Comparison of ENCODE assay signal across 21 mouse cellular contexts in the genomic region with DNA sequence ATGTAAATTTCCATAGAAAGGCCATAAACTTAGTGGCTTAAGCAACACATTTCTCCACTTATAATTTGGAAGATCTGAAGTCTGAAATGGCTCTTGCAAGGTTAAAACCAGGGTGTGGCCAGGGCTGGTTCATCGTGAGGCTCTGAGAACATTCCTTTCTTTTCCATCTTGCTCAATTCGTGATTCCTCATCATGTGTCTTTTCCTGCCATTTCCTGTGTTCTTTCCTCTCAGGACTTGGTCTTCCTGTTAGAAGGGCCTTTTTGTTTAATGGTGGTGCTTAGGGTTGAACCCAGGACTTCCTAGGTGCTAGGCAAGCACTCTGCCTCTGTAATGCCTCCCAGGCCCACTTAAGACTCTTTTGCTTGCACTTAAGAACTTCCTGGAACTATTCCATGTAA.
DNase-seq lines count a peak whose midpoint lies in the region; ATAC-seq and TF ChIP-seq lines count a peak whose summit lies in the region.
"Had no signal": no experiment of that assay in that cellular context is flagged by ENCODE, and none has a peak within 500 bp of the region (broad histone marks: within the 10 kb centered on the region; RNA-seq: fewer than 3 reads in every experiment).

No protein-coding gene starts in this region.

- no peaks in the 10 kb centered on the region for H3K4me1 ChIP-seq in midbrain, embryonic 11.5 days (ENCODE audit: control insufficient read depth, insufficient read depth, low read length)
- H3K4me1 ChIP-seq in midbrain, embryonic 15.5 days, result peaks cover 12% of the 10 kb centered on the region; the same call in 1 of the 2 replicates
- peaks cover 6% of the 10 kb centered on the region for H3K4me1 ChIP-seq in stomach, postnatal 0 days (replicated peaks; ENCODE audit: control insufficient read depth, insufficient read depth)

- peak overlapping the region; percentile 74 for H3K27ac ChIP-seq in gastrocnemius, adult 2 months
- H3K27ac ChIP-seq in midbrain, embryonic 11.5 days (ENCODE audit: low read depth, low read length), result no peak overlapping the region
- H3K27ac ChIP-seq in midbrain, embryonic 15.5 days, result no peak overlapping the region
- H3K27ac ChIP-seq in stomach, postnatal 0 days (replicated peaks), result peak overlapping the region; percentile 69
- H3K27ac ChIP-seq: embryonic facial prominence, embryonic 10.5 days; embryonic facial prominence, embryonic 12.5 days; forebrain, embryonic 13.5 days; forebrain, embryonic 15.5 days had no signal

- TF ChIP-seq EP300 in stomach, postnatal 0 days (optimal IDR thresholded peaks at IDR 0.05), result no peak

- H3K9ac ChIP-seq in midbrain, embryonic 11.5 days (ENCODE audit: low read length), result no peak overlapping the region
- H3K9ac ChIP-seq in midbrain, embryonic 15.5 days, result no peak overlapping the region
- H3K9ac ChIP-seq in stomach, postnatal 0 days (ENCODE audit: low read length), result no peak overlapping the region
- H3K9ac ChIP-seq: embryonic facial prominence, embryonic 12.5 days; forebrain, embryonic 13.5 days; forebrain, embryonic 15.5 days; forebrain, postnatal 0 days had no signal

- intact Hi-C loops in gastrocnemius, adult 2 months (cut with DNase I), result no loop called here

- H3K27me3 ChIP-seq in midbrain, embryonic 11.5 days (ENCODE audit: control insufficient read depth, insufficient read depth, low read length), result no peaks in the 10 kb centered on the region
- no peaks in the 10 kb centered on the region for H3K27me3 ChIP-seq in midbrain, embryonic 15.5 days (replicated peaks)
- H3K27me3 ChIP-seq in stomach, postnatal 0 days (ENCODE audit: control insufficient read depth, insufficient read depth, low read length), result no peaks in the 10 kb centered on the region
- H3K27me3 ChIP-seq: embryonic facial prominence, embryonic 12.5 days; forebrain, embryonic 13.5 days; forebrain, embryonic 15.5 days; Patski had no signal

- TF ChIP-seq CTCF in gastrocnemius, adult 2 months (IDR thresholded peaks at IDR 0.05), result no peak
- no peak for TF ChIP-seq CTCF in stomach, postnatal 0 days (IDR thresholded peaks at IDR 0.05; ENCODE audit: low read depth)

- H3K9me3 ChIP-seq in midbrain, embryonic 11.5 days (ENCODE audit: control insufficient read depth, low read length), result no peaks in the 10 kb centered on the region
- no peaks in the 10 kb centered on the region for H3K9me3 ChIP-seq in midbrain, embryonic 15.5 days
- H3K9me3 ChIP-seq in stomach, postnatal 0 days (ENCODE audit: control insufficient read depth, low read length), result no peaks in the 10 kb centered on the region
- H3K9me3 ChIP-seq: embryonic facial prominence, embryonic 10.5 days; embryonic facial prominence, embryonic 12.5 days; forebrain, embryonic 13.5 days; forebrain, embryonic 15.5 days had no signal

- no peaks in the 10 kb centered on the region for H3K36me3 ChIP-seq in midbrain, embryonic 11.5 days (ENCODE audit: control insufficient read depth, insufficient read depth, low read length)
- H3K36me3 ChIP-seq in midbrain, embryonic 15.5 days (replicated peaks), result no peaks in the 10 kb centered on the region
- no peaks in the 10 kb centered on the region for H3K36me3 ChIP-seq in stomach, postnatal 0 days (ENCODE audit: control insufficient read depth, insufficient read depth, low read length)
- H3K36me3 ChIP-seq: embryonic facial prominence, embryonic 10.5 days; embryonic facial prominence, embryonic 12.5 days; forebrain, embryonic 15.5 days had no signal

- no peak for DNase-seq in gastrocnemius, adult 2 months
- DNase-seq in gastrocnemius, postnatal 25 days, result no peak
- peak; percentile 44 for DNase-seq in midbrain, embryonic 11.5 days (ENCODE audit: low spot score, missing footprints)
- no peak for DNase-seq in stomach, postnatal 0 days (ENCODE audit: low spot score)
- DNase-seq in neural tube, embryonic 10.5 days (ENCODE audit: extremely low spot score, low spot score), result no peak
- DNase-seq: adrenal gland, adult 8-10 months; adrenal gland, postnatal 14 days; adrenal gland, postnatal 36 days; cerebellum, adult 11-12 months; cerebellum, adult 2 months; cerebellum, adult 9-10 months; cerebellum, postnatal 10 days; cerebellum, postnatal 25 days; forebrain, postnatal 0 days had no signal

- 81% methylated on average over 2 of the region's 2 CpGs for WGBS in midbrain, embryonic 11.5 days
- WGBS in midbrain, embryonic 15.5 days, result 86% methylated on average over 2 of the region's 2 CpGs
- 22% methylated on average over 2 of the region's 2 CpGs for WGBS in stomach, postnatal 0 days

- H3K4me3 ChIP-seq in gastrocnemius, adult 2 months, result no peak overlapping the region
- H3K4me3 ChIP-seq in midbrain, embryonic 11.5 days (ENCODE audit: low read depth, low read length), result no peak overlapping the region
- H3K4me3 ChIP-seq in midbrain, embryonic 15.5 days, result no peak overlapping the region
- H3K4me3 ChIP-seq in stomach, postnatal 0 days (ENCODE audit: low read depth, low read length), result no peak overlapping the region
- H3K4me3 ChIP-seq: embryonic facial prominence, embryonic 10.5 days; embryonic facial prominence, embryonic 12.5 days; forebrain, embryonic 13.5 days; forebrain, embryonic 15.5 days had no signal

- ATAC-seq in midbrain, embryonic 11.5 days (ENCODE audit: low FRiP score), result no peak
- ATAC-seq in midbrain, embryonic 15.5 days (replicated peaks), result no peak
- no peak for ATAC-seq in stomach, postnatal 0 days (ENCODE audit: low FRiP score, low TSS enrichment)
- ATAC-seq: activated CD4-positive, CD25-positive, alpha-beta regulatory T cell, adult 4 months; forebrain, embryonic 13.5 days; forebrain, embryonic 15.5 days; forebrain, postnatal 0 days; Patski had no signal

- no peak overlapping the region for H3K4me2 ChIP-seq in midbrain, embryonic 11.5 days
- H3K4me2 ChIP-seq in midbrain, embryonic 15.5 days, result no peak overlapping the region
- H3K4me2 ChIP-seq in stomach, postnatal 0 days (replicated peaks; ENCODE audit: low read depth), result no peak overlapping the region
- H3K4me2 ChIP-seq: embryonic facial prominence, embryonic 12.5 days; forebrain, embryonic 13.5 days; forebrain, embryonic 15.5 days had no signal

Comparison
In these comparisons a context has a peak if more than half of its experiments do, and no peak if none do; other contexts are left out.
1. H3K27ac ChIP-seq: peak in gastrocnemius, adult 2 months (single experiment) and stomach, postnatal 0 days (single experiment); none in midbrain, embryonic 11.5 days (single experiment) and midbrain, embryonic 15.5 days (single experiment).